Comparison of ENCODE assay signal across 8 mouse cellular contexts in genomic region chr4:108696934-108697333, GRCm38 (mm10). TPM values are rescaled to one million over a fixed set of nuclear protein-coding genes. Genes with fewer than 3 reads are reported as not detected.
DNase-seq lines count a peak whose midpoint lies in the region; ATAC-seq and TF ChIP-seq lines count a peak whose summit lies in the region.

No protein-coding gene starts in this region.

- 70% methylated on average over 3 of the region's 3 CpGs for WGBS in kidney, embryonic 15.5 days
- WGBS in forebrain, embryonic 15.5 days, result 60% methylated on average over 3 of the region's 3 CpGs

- intact Hi-C loops in heart, postnatal 14 days (cut with DNase I), result loop anchor here (5.0 to 10.0 kb wide), 2 partner anchors 85 to 278 kb away; partner anchors contain the start of gene Zfyve9

- H3K36me3 ChIP-seq in kidney, embryonic 15.5 days, result peaks cover 9% of the 10 kb centered on the region; the same call in 1 of the 2 replicates
- no peaks in the 10 kb centered on the region for H3K36me3 ChIP-seq in E14TG2a.4 (ENCODE audit: insufficient read depth, low read length)
- no peaks in the 10 kb centered on the region for H3K36me3 ChIP-seq in forebrain, embryonic 15.5 days

- no peaks in the 10 kb centered on the region for H3K9me3 ChIP-seq in kidney, embryonic 15.5 days (replicated peaks)
- no peaks in the 10 kb centered on the region for H3K9me3 ChIP-seq in E14TG2a.4 (ENCODE audit: low read length)
- H3K9me3 ChIP-seq in forebrain, embryonic 15.5 days, result no peaks in the 10 kb centered on the region

- ATAC-seq in kidney, embryonic 15.5 days (replicated peaks; ENCODE audit: low FRiP score), result no peak
- ATAC-seq in forebrain, embryonic 15.5 days (replicated peaks), result no peak

- DNase-seq in kidney, adult 11 months, result peak; percentile 31
- DNase-seq in adipocyte (ENCODE audit: low spot score), result peak; percentile 17
- DNase-seq in heart, postnatal 14 days, result peak; percentile 3 to 24
- DNase-seq in lung, postnatal 10 days, result peak; percentile 51
- no peak for DNase-seq in spleen, adult 18-20 months

- H3K27me3 ChIP-seq in kidney, embryonic 15.5 days, result no peaks in the 10 kb centered on the region
- H3K27me3 ChIP-seq in E14TG2a.4 (ENCODE audit: insufficient read depth, low read length), result no peaks in the 10 kb centered on the region
- no peaks in the 10 kb centered on the region for H3K27me3 ChIP-seq in forebrain, embryonic 15.5 days

- no peak overlapping the region for H3K27ac ChIP-seq in kidney, embryonic 15.5 days
- H3K27ac ChIP-seq in forebrain, embryonic 15.5 days (replicated peaks), result no peak overlapping the region

- H3K4me2 ChIP-seq in kidney, embryonic 15.5 days, result no peak overlapping the region
- H3K4me2 ChIP-seq in forebrain, embryonic 15.5 days (replicated peaks), result no peak overlapping the region

- TF ChIP-seq CTCF in E14TG2a.4 (conservative IDR thresholded peaks at IDR 0.05; ENCODE audit: low read length), result peak; percentile 76

- H3K4me1 ChIP-seq in kidney, embryonic 15.5 days, result no peaks in the 10 kb centered on the region
- H3K4me1 ChIP-seq in E14TG2a.4 (replicated peaks; ENCODE audit: low read depth, low read length), result no peaks in the 10 kb centered on the region
- H3K4me1 ChIP-seq in forebrain, embryonic 15.5 days, result no peaks in the 10 kb centered on the region

- no peak overlapping the region for H3K9ac ChIP-seq in kidney, embryonic 15.5 days
- no peak overlapping the region for H3K9ac ChIP-seq in forebrain, embryonic 15.5 days (replicated peaks)

- H3K4me3 ChIP-seq in kidney, embryonic 15.5 days (replicated peaks), result no peak overlapping the region
- H3K4me3 ChIP-seq in E14TG2a.4 (replicated peaks; ENCODE audit: low read length), result no peak overlapping the region
- H3K4me3 ChIP-seq in forebrain, embryonic 15.5 days, result no peak overlapping the region

RNA-seq across cellular contexts. Expression of gene 3110021N24Rik, which starts 22.5 kb away (rescaled TPM):
- polyA plus RNA-seq in kidney, embryonic 15.5 days (2015; fragmentation: Nextera tagmentation; extraction: Ambion mirVana), result 1.2 and 1.4 TPM in 2 replicates
- under 1 TPM; 0.14 to 0.61 TPM for total RNA-seq in heart, postnatal 14 days (2021)
- 2.0 and 2.1 TPM in 2 replicates for polyA plus RNA-seq in forebrain, embryonic 15.5 days (2015; fragmentation: Nextera tagmentation; extraction: Ambion mirVana)

Comparison
In these comparisons a context has a peak if more than half of its experiments do, and no peak if none do; other contexts are left out.
1. DNase-seq: peak in kidney, adult 11 months (single experiment), adipocyte (single experiment), heart, postnatal 14 days (2 of 2) and lung, postnatal 10 days (single experiment); none in spleen, adult 18-20 months (0 of 2).